Mouse (Mus musculus) small intestine, adult 2 months (tissue): ENCODE measurements around the gene Cstf1. TPM values are rescaled to one million over a fixed set of nuclear protein-coding genes. Genes with fewer than 3 reads are reported as not detected.

Experiments used
- H3K27ac ChIP-seq: fragments of 200-500 bp; 2 replicates; pipeline ENCODE4 v1.5.1; 2012; ENCODE audit warnings: low read depth, low read length, control low read depth, inconsistent platforms; ENCODE audit not compliant: insufficient read depth
- H3K27me3 ChIP-seq: fragments of 200-500 bp; 2 replicates; pipeline ENCODE4 v1.6.1; 2012; ENCODE audit warnings: mild to moderate bottlenecking, moderate library complexity, low read length, inconsistent platforms; ENCODE audit not compliant: control insufficient read depth, insufficient read depth
- H3K36me3 ChIP-seq: fragments of 200-500 bp; 2 replicates; pipeline ENCODE4 v1.6.1; 2012; ENCODE audit warnings: mild to moderate bottlenecking, low read length, control low read depth, inconsistent platforms; ENCODE audit not compliant: control insufficient read depth, insufficient read depth
- H3K4me1 ChIP-seq: fragments of 200-500 bp; 2 replicates; pipeline ENCODE4 v1.6.1; 2012; ENCODE audit warnings: low read length, inconsistent platforms, mixed read lengths; ENCODE audit not compliant: control insufficient read depth, insufficient read depth, insufficient read length
- H3K4me3 ChIP-seq: fragments of 200-500 bp; 2 replicates; pipeline ENCODE4 v1.5.1; 2012; ENCODE audit warnings: low read depth, mild to moderate bottlenecking, control low read depth, inconsistent platforms, low read length, moderate library complexity
- CTCF ChIP-seq: fragments of 200-500 bp; IDR thresholded peaks from 2 replicates; pipeline ENCODE4 v1.5.1; 2012; ENCODE audit warnings: low read depth, mild to moderate bottlenecking, control low read depth, inconsistent platforms, low read length, moderate library complexity, mixed read lengths; ENCODE audit not compliant: insufficient replicate concordance, insufficient read length; ENCODE audit errors: extremely low read depth
- POLR2A ChIP-seq: fragments of 200-500 bp; IDR thresholded peaks from 2 replicates; pipeline ENCODE4 v1.6.1; 2012; ENCODE audit warnings: low read depth, mild to moderate bottlenecking, control low read depth, inconsistent platforms, low read length, moderate library complexity
- WGBS: fragments of 180-500 bp; shearing (Covaris S2); methylation state at CpG from one replicate; pipeline ENCODE4 v1.1.7; 2018; 5-methylcytosine and 5-hydroxymethylcytosine counted together
- polyA plus RNA-seq: library from polyadenylated mRNA; depleted of rRNA; stranded (reverse); fragments of >200 nt; gene quantifications from 2 replicates; pipeline ENCODE4 v1.2.3, GENCODE M21; 2012; rRNA removed

Cstf1 gene
- polyA plus RNA-seq, 1 experiment = 20.9 TPM

DNA sequence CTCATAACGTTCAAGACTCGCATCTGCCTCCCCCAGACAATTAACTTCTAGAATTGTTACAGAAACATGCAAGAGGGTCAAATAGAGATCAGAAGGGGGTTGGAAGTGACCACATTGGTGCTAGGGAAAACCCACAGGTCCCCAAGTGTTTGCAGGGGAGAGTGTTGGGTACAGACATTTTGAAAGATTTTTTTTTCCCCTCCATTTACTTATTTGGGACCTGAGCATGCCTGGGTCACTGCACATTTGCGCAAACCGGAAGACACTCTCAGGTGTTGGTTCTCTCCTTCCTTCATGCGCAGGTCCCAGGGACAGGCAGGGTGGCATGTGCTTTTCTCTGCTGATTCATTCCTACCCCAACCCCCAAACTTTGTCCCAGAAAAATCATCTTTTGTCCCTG, 46.4 kb downstream of the Cstf1 start:
- Histone ChIP-seq H3K4me3 (no peak overlapping the region), H3K36me3 (no peaks in the 10 kb centered on the region), H3K4me1 (no peaks in the 10 kb centered on the region), H3K27me3 (no peaks in the 10 kb centered on the region), H3K27ac (no peak overlapping the region)
- WGBS = 78% methylated on average over 5 of the region's 5 CpGs
- TF ChIP-seq POLR2A = no peak
- TF ChIP-seq CTCF = no peak

DNA sequence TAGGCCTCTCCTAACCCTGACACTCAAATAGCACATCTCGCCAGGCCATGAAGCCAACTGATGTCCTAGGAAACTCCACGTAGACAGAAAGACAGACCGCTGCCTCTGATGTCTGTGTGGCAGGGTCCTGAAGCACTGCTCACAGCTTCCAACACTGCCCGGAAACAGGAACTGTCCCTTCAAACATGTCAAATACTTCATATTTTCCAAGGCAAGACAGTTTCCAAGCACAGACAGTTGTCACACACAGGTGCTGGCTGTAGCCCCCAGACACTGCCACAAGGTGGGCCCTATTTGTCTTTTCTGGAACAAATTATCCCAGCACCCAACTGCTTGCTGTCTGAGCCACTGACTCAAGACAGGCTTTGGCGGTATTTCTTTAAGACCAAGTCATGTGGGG, 47.7 kb downstream of the Cstf1 start:
- TF ChIP-seq POLR2A (no peak), CTCF (no peak)
- Histone ChIP-seq H3K27me3 (no peaks in the 10 kb centered on the region), H3K4me3 (no peak overlapping the region), H3K36me3 (no peaks in the 10 kb centered on the region), H3K27ac (no peak overlapping the region), H3K4me1 (no peaks in the 10 kb centered on the region)
- 87% methylated on average over 5 of the region's 5 CpGs for WGBS

DNA sequence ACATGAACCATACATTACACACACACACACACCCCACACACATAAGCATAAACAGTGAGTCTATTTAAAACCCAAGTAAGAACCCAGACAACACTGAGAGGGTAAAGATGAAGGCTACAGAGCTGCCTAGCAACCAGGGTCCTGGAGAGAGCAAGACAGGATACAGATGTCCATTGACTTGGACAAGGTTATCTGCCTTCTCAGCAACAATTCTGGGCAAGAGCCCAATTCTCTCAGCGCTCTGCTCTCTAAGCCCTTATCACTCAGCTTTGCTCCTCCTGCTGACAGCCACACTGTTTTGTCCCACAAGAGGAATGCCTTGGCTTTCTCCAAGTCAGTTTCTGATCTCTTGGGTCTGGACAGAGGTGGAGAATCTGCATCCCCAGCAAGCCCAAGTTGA, 60.1 kb downstream of the Cstf1 start:
- 19% methylated on average over 1 of the region's 1 CpGs for WGBS
- Histone ChIP-seq H3K4me3 (no peak overlapping the region), H3K27me3 (no peaks in the 10 kb centered on the region), H3K27ac (no peak overlapping the region), H3K4me1 (no peaks in the 10 kb centered on the region), H3K36me3 (no peaks in the 10 kb centered on the region)
- TF ChIP-seq CTCF (no peak), POLR2A (no peak)

Other genes with a start within 250 kb of the Cstf1 start
- gene Mc3r, start 122.2 kb upstream of the Cstf1 start, polyA plus RNA-seq = not detected in 2 replicates
- gene Fam210b, start 25.1 kb upstream of the Cstf1 start, polyA plus RNA-seq = 16.8 and 22.7 TPM in 2 replicates
- gene Aurka, start 146 bp upstream of the Cstf1 start, polyA plus RNA-seq = 4.4 and 9.9 TPM in 2 replicates
- gene Cass4, start 23.1 kb downstream of the Cstf1 start, polyA plus RNA-seq = 0.37 and 0.61 TPM in 2 replicates
- gene Rtf2, start 69.9 kb downstream of the Cstf1 start, polyA plus RNA-seq = 16.2 and 35.9 TPM in 2 replicates
- not detected in 2 replicates for gene Gcnt7, start 87.9 kb downstream of the Cstf1 start, polyA plus RNA-seq
- gene Fam209, start 101.8 kb downstream of the Cstf1 start, polyA plus RNA-seq = not detected in 2 replicates
- not detected in 2 replicates for gene Tfap2c, start 178.9 kb downstream of the Cstf1 start, polyA plus RNA-seq